Mouse (Mus musculus): Measurements from ENCODE around the gene Adgrg3.

Gene Adgrg3

GRCm38 (mm10) chr8:95084744-95085431, 67.4 kb downstream of the Adgrg3 start:
- no peak for DNase-seq

- DNase-seq: no peak
Measured at GRCm38 (mm10) chr8:95085432-95086141, 68.1 kb downstream of the Adgrg3 start.

- no peak for DNase-seq
Measured at GRCm38 (mm10) chr8:95093574-95093973, 76.1 kb downstream of the Adgrg3 start.

All from layer of hippocampus, adult 9-11 months (tissue).